Mouse (Mus musculus) G1E (cell line): ENCODE measurements at regions not wholly inside any gene's neighbourhood (a gene's known extent, or its start where the extent isn't known, plus 50 kb on each side); places are given as distances from the start of the nearest gene placed in this dataset.

Experiments
- ATAC-seq: 2 replicates; pipeline ENCODE4 v1.8.0; 2016; ENCODE audit warnings: mild to moderate bottlenecking; ENCODE audit not compliant: insufficient number of reproducible peaks, poor library complexity, low FRiP score, severe bottlenecking; ENCODE audit errors: extremely low read depth
- DNase-seq: peaks from one replicate; pipeline ENCODE4 v3.0.0; 2012; ENCODE audit warnings: low spot score
- H3K27me3 ChIP-seq: 2 replicates; pipeline ENCODE4 v1.6.1; 2012; ENCODE audit warnings: mild to moderate bottlenecking, low read length, inconsistent platforms; ENCODE audit not compliant: insufficient read depth
- H3K36me3 ChIP-seq: replicated peaks from 2 replicates; pipeline ENCODE3; 2012; ENCODE audit warnings: mild to moderate bottlenecking, inconsistent platforms
- H3K4me1 ChIP-seq: 2 replicates; pipeline ENCODE4 v1.6.1; 2012; ENCODE audit warnings: low read depth, low read length, inconsistent platforms, mixed read lengths; ENCODE audit not compliant: insufficient read depth
- H3K4me3 ChIP-seq: 2 replicates; pipeline ENCODE4 v1.5.1; 2012; ENCODE audit warnings: low read depth, mild to moderate bottlenecking, inconsistent platforms, low read length, moderate library complexity, mixed read lengths
- H3K9me3 ChIP-seq: replicated peaks from 2 replicates; pipeline ENCODE4 v1.6.1; 2012; ENCODE audit warnings: inconsistent platforms
- CTCF ChIP-seq: IDR thresholded peaks from 2 replicates; pipeline ENCODE4 v1.5.1; 2012; ENCODE audit warnings: low read depth, low read length, inconsistent platforms, mixed read lengths
- GATA1 ChIP-seq: IDR thresholded peaks from 2 replicates; pipeline ENCODE4 v1.6.1; 2012; ENCODE audit warnings: borderline replicate concordance, low read length, inconsistent platforms, mixed read lengths
- GATA2 ChIP-seq: IDR thresholded peaks from 2 replicates; pipeline ENCODE4 v1.6.1; 2012; ENCODE audit warnings: low read depth, low read length, inconsistent platforms, borderline replicate concordance
- POLR2AphosphoS5 ChIP-seq: IDR thresholded peaks from 2 replicates; pipeline ENCODE4 v1.6.1; 2012; ENCODE audit warnings: low read depth, low read length, inconsistent platforms; ENCODE audit not compliant: insufficient replicate concordance
- TAL1 ChIP-seq: conservative IDR thresholded peaks from 2 replicates; pipeline ENCODE4 v1.6.1; 2012; ENCODE audit warnings: low read depth, low read length, inconsistent platforms, mixed read lengths

DNA sequence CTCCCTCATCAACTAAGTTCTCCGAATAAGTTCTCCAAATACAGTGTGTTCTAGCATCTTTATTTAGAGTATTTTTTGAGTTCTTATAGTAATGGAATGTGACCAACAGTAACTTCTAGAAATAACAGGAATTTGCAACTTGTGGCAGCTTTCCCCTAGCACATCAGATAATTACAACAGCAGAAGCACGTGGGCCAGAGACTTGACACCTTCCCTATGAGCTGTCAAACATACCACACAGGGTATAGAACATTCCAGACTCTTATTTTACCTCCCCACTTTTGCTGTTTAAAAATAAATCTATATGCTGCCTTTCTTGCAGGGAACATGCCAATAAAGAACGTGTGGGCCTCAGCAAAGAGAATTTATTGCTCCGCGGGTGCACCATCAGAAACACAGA lies 77.4 kb upstream of the Commd8 start:
- Histone ChIP-seq H3K36me3 (peaks cover 70% of the 10 kb centered on the region), H3K9me3 (no peaks in the 10 kb centered on the region)
- no peak for ATAC-seq

DNA sequence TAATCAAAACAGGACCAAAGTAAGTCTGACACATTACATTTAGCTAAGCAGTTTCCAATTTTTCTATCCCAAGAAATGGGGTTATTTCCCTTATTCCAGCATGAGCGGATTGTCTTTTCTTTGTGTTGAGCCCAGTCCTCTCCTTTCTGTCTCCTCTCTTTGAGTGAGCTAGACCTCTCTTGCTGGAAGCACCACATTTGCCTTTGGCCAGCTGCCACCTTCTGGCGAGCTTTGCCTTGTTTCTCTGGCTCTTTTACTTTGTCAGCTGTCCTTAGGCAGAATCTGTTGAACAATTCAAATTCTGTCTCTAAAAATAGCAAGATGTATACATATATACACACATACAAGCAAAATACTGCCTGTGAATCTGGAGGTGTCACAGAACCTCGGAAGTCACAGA lies 76.1 kb upstream of the Commd8 start:
- DNase-seq = no peak
- no peaks in the 10 kb centered on the region for H3K4me1 ChIP-seq
- no peaks in the 10 kb centered on the region for H3K9me3 ChIP-seq
- no peak for ATAC-seq
- no peaks in the 10 kb centered on the region for H3K27me3 ChIP-seq
- TF ChIP-seq GATA2 = no peak
- TF ChIP-seq CTCF = no peak
- TF ChIP-seq POLR2AphosphoS5 = no peak
- no peak for TF ChIP-seq GATA1
- no peak for TF ChIP-seq TAL1
- no peak overlapping the region for H3K4me3 ChIP-seq
- peaks cover 68% of the 10 kb centered on the region for H3K36me3 ChIP-seq

More for the DNA sequence above, 77.4 kb upstream of the Commd8 start:
- H3K4me1 ChIP-seq = no peaks in the 10 kb centered on the region
- H3K4me3 ChIP-seq = no peak overlapping the region
- no peak for DNase-seq
- TF ChIP-seq GATA2 (no peak), GATA1 (no peak), POLR2AphosphoS5 (no peak), CTCF (no peak), TAL1 (no peak)
- no peaks in the 10 kb centered on the region for H3K27me3 ChIP-seq

DNA sequence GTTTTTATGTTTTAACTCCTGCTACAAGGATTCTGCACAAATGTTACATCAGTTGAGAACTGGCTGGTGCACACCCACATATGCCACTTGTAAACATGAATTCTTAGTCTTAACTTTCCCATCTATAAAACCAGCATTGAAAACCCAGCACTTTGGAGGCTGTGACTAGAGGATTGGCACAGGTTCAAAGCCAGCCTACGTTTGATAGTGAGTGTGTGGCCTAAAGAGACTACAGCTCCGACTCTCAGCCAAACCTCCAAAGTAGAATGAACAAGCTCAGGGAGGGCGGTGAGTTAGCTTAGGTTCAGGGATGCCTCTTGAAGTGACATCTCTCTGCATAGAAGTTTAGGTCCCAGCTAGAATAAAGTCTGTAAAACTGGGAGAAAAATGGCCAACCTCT lies 75.0 kb upstream of the Commd8 start:
- ATAC-seq = no peak
- Histone ChIP-seq H3K36me3 (peaks cover 61% of the 10 kb centered on the region), H3K4me3 (no peak overlapping the region), H3K4me1 (no peaks in the 10 kb centered on the region), H3K9me3 (no peaks in the 10 kb centered on the region), H3K27me3 (no peaks in the 10 kb centered on the region)
- TF ChIP-seq CTCF = no peak
- no peak for TF ChIP-seq TAL1
- TF ChIP-seq GATA2 = no peak
- TF ChIP-seq GATA1 = no peak
- TF ChIP-seq POLR2AphosphoS5 = no peak
- DNase-seq = no peak

DNA sequence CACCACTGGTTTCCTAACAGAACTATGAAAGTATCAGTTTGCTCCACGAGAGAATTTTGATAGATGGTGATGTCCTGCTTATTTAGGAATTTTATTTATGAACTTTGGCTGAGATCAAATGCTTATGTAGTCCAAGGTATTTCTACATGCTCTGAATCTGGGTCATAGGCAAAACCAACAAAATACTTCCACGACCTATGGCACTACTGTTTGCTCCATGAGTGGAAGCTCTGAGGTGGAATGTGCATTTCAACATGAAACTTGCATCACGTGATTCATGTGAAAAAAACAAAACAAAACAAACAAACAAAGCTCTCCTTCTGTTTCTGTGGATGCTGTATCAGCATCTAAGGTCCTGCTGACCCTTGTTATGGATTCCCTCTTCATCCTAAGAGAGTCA lies 73.5 kb upstream of the Commd8 start:
- H3K4me3 ChIP-seq = no peak overlapping the region
- no peak for TF ChIP-seq GATA2
- no peak for TF ChIP-seq TAL1
- TF ChIP-seq GATA1 = no peak
- TF ChIP-seq CTCF = no peak
- TF ChIP-seq POLR2AphosphoS5 = no peak
- no peak for ATAC-seq

DNA sequence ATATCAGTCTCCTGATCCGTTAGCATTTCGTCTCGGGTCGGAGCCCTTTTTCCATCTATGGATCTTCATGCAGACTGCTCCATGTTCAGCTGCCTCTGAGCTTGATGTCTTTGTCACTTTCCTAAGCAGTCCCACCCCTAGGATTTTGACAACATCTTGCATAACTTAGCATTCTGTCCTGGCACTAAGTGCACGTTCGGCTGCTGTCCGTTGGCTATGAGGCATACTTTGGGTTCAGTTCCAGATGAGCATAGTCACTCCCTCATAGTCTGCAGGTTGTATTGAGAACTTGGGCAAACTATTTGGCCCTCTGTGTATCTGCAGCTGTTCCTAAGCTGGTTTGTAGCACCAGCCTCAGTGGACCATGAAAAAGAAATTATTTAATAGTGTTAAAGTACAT lies 72.3 kb upstream of the Commd8 start:
- no peak for ATAC-seq
- H3K27me3 ChIP-seq = no peaks in the 10 kb centered on the region
- H3K36me3 ChIP-seq = peaks cover 43% of the 10 kb centered on the region
- TF ChIP-seq TAL1 (no peak), POLR2AphosphoS5 (no peak), GATA2 (no peak), CTCF (no peak), GATA1 (no peak)
- no peak for DNase-seq
- no peaks in the 10 kb centered on the region for H3K4me1 ChIP-seq
- no peaks in the 10 kb centered on the region for H3K9me3 ChIP-seq
- no peak overlapping the region for H3K4me3 ChIP-seq

More for the DNA sequence above, 73.5 kb upstream of the Commd8 start:
- DNase-seq = no peak
- H3K36me3 ChIP-seq = peaks cover 48% of the 10 kb centered on the region
- no peaks in the 10 kb centered on the region for H3K9me3 ChIP-seq
- no peaks in the 10 kb centered on the region for H3K4me1 ChIP-seq
- no peaks in the 10 kb centered on the region for H3K27me3 ChIP-seq

DNA sequence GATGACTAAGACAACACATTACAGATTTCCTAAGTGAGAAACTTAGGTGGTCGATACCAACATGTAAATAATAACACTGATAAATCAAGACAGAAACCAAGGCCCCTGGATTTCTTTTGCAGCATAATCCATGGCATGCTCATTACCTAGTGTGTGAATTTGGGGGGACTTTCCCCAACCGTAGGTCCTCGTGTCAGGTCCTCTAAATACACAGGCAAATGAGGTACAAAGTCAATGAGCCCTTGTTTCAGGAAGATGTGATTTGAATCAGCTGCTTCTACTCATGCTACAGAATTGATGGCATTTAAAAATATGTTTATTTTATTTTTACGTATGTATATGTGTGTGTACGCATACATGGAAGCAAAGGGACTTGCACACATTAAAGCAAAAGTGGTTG lies 59.0 kb upstream of the Commd8 start:
- no peaks in the 10 kb centered on the region for H3K27me3 ChIP-seq
- no peak overlapping the region for H3K4me3 ChIP-seq
- peaks cover 21% of the 10 kb centered on the region for H3K4me1 ChIP-seq
- TF ChIP-seq TAL1 (no peak), POLR2AphosphoS5 (no peak), CTCF (no peak), GATA2 (no peak), GATA1 (no peak)
- H3K9me3 ChIP-seq = no peaks in the 10 kb centered on the region
- DNase-seq = no peak
- H3K36me3 ChIP-seq = peaks cover 36% of the 10 kb centered on the region
- no peak for ATAC-seq

DNA sequence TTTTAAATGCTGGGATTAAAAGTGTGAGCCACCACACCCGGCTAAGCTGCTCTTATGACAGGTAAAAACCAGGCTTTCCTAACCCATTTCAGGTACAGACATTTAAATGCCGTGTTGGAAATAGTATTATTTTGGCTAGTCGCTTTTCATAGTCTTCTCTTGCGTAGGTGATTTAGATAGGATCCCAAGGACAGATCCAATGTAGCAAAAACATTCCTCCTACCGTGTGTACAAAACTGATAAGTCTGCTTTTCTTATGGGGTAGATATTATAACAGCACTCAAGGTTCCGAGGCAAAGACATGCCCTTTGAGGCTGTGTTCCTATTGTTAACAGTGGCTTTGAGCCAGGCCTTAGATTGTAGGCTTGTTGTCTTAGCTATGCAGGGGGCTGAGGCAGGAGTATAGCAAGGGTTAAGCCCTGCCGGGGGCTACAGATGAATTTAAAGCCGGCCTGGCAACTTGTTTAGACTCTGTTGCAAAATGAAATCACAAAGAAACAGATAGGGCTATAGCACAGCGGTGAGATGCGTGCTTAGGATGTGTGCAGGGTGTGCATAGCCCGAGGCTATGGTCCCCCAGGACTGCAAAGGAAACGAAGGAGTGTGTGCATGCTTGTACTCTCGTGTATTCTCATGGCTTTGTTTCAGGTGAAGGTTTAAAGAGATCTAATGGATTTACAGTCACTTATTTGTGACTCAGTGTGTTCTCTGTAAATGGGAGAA lies 57.7 kb upstream of the Commd8 start:
- H3K4me1 ChIP-seq = peaks cover 21% of the 10 kb centered on the region
- no peaks in the 10 kb centered on the region for H3K9me3 ChIP-seq
- H3K4me3 ChIP-seq = no peak overlapping the region
- DNase-seq (no peak), ATAC-seq (no peak)
- TF ChIP-seq TAL1 (no peak), CTCF (no peak), GATA1 (no peak), GATA2 (no peak), POLR2AphosphoS5 (no peak)
- H3K27me3 ChIP-seq = no peaks in the 10 kb centered on the region
- H3K36me3 ChIP-seq = peaks cover 32% of the 10 kb centered on the region
